Mouse (Mus musculus) liver, embryonic 11.5 days (tissue): Measurements from ENCODE around the gene Arhgap33. TPM values are rescaled to one million over a fixed set of nuclear protein-coding genes. Genes with fewer than 3 reads are reported as not detected.
A peak's percentile ranks its signal among the peaks of the same experiment; 100 is the strongest.
"Not testable (repeated sequence)": the region's sequence is repeated elsewhere in the genome, so short reads cannot be mapped to it uniquely, and the experiment has no call there.

Experiments
- ATAC-seq: fragments of 200-750 bp; cut with Nextera tagmentation; replicated peaks from 2 replicates; pipeline ENCODE4 v1.8.0; 2017; ENCODE audit warnings: moderate number of reproducible peaks, mild to moderate bottlenecking, moderate TSS enrichment, moderate library complexity; ENCODE audit not compliant: low FRiP score
- DNase-seq: peaks from one replicate; pipeline ENCODE4 v3.0.0-alpha.2; 2017; ENCODE audit warnings: low spot score
- H3K27ac ChIP-seq: fragments of 300-500 bp; sonication (generic); 2 replicates; pipeline ENCODE4 v1.5.1; 2014; ENCODE audit warnings: mild to moderate bottlenecking, low read depth, low read length, control low read depth
- H3K27me3 ChIP-seq: fragments of 300-500 bp; sonication (generic); replicated peaks from 2 replicates; pipeline ENCODE4 v1.6.1; 2014; ENCODE audit warnings: low read length, mixed read lengths; ENCODE audit not compliant: control insufficient read depth, insufficient read depth
- H3K36me3 ChIP-seq: fragments of 300-500 bp; sonication (generic); 2 replicates; pipeline ENCODE4 v1.6.1; 2014; ENCODE audit warnings: mild to moderate bottlenecking, low read length, moderate library complexity, mixed read lengths; ENCODE audit not compliant: control insufficient read depth, insufficient read depth
- H3K4me1 ChIP-seq: fragments of 300-500 bp; sonication (generic); replicated peaks from 2 replicates; pipeline ENCODE4 v1.6.1; 2014; ENCODE audit warnings: low read length, mixed read lengths; ENCODE audit not compliant: control insufficient read depth, insufficient read depth
- H3K4me2 ChIP-seq: fragments of 300-500 bp; sonication (generic); 2 replicates; pipeline ENCODE4 v1.6.1; 2014; ENCODE audit warnings: mild to moderate bottlenecking, control low read depth, moderate library complexity
- H3K4me3 ChIP-seq: fragments of 300-500 bp; sonication (generic); 2 replicates; pipeline ENCODE4 v1.5.1; 2014; ENCODE audit warnings: low read depth, low read length, control low read depth
- H3K9ac ChIP-seq: fragments of 300-500 bp; sonication (generic); 2 replicates; pipeline ENCODE4 v1.6.1; 2014; ENCODE audit warnings: low read depth, low read length, control low read depth
- H3K9me3 ChIP-seq: fragments of 300-500 bp; sonication (generic); 2 replicates; pipeline ENCODE4 v1.6.1; 2016; ENCODE audit warnings: low read length, inconsistent platforms, mixed read lengths; ENCODE audit not compliant: control insufficient read depth
- WGBS: fragments of 180-500 bp; shearing (Covaris S2); extraction: QIAGEN DNeasy Blood & Tissue Kit; methylation state at CpG from one replicate; pipeline ENCODE4 v1.1.7; 2014; 5-methylcytosine and 5-hydroxymethylcytosine counted together
- polyA plus RNA-seq: library from polyadenylated mRNA; unstranded; fragments of >200 nt; fragmentation: Nextera tagmentation; extraction: Ambion mirVana; gene quantifications from 2 replicates; pipeline ENCODE4 v1.2.1, GENCODE M21; 2014

Arhgap33 gene
- polyA plus RNA-seq, 1 experiment from 2014 or later, result 7.1 TPM

GRCm38 (mm10) chr7:30524487-30524886 lies 10.4 kb downstream of the Arhgap33 start:
- 80% methylated on average over 6 of the region's 6 CpGs for WGBS
- H3K27me3 ChIP-seq, result no peaks in the 10 kb centered on the region
- no peaks in the 10 kb centered on the region for H3K9me3 ChIP-seq
- peaks cover 3% of the 10 kb centered on the region; the same call in 1 of the 2 replicates for H3K4me1 ChIP-seq
- H3K4me2 ChIP-seq, result no peak overlapping the region
- H3K9ac ChIP-seq, result no peak overlapping the region
- H3K36me3 ChIP-seq, result peaks cover 9% of the 10 kb centered on the region
- no peak for ATAC-seq
- H3K4me3 ChIP-seq, result no peak overlapping the region
- no peak for DNase-seq
- H3K27ac ChIP-seq, result no peak overlapping the region

- H3K4me3 ChIP-seq, result no peak overlapping the region
- no peaks in the 10 kb centered on the region for H3K27me3 ChIP-seq
- H3K4me2 ChIP-seq, result no peak overlapping the region
- DNase-seq (no peak), ATAC-seq (no peak)
- H3K4me1 ChIP-seq, result peaks cover 3% of the 10 kb centered on the region; the same call in 1 of the 2 replicates
- WGBS, result 83% methylated on average over 10 of the region's 10 CpGs
- H3K27ac ChIP-seq, result no peak overlapping the region
- H3K36me3 ChIP-seq, result peaks cover 4% of the 10 kb centered on the region
- H3K9ac ChIP-seq, result no peak overlapping the region
- H3K9me3 ChIP-seq, result no peaks in the 10 kb centered on the region
Observed at GRCm38 (mm10) chr7:30522871-30523270, 12.0 kb downstream of the Arhgap33 start.

- no peak for DNase-seq
- no peaks in the 10 kb centered on the region for H3K27me3 ChIP-seq
- no peak overlapping the region for H3K27ac ChIP-seq
- no peak overlapping the region for H3K4me3 ChIP-seq
- WGBS, result 78% methylated on average over 5 of the region's 5 CpGs
- no peaks in the 10 kb centered on the region for H3K9me3 ChIP-seq
- H3K9ac ChIP-seq, result no peak overlapping the region
- H3K36me3 ChIP-seq, result peaks cover 4% of the 10 kb centered on the region; the same call in 1 of the 2 replicates
- no peak for ATAC-seq
- H3K4me1 ChIP-seq, result no peaks in the 10 kb centered on the region
- no peak overlapping the region for H3K4me2 ChIP-seq
Observed at GRCm38 (mm10) chr7:30520856-30521255, 14.0 kb downstream of the Arhgap33 start.

- WGBS, result 75% methylated on average over 4 of the region's 4 CpGs
- H3K4me3 ChIP-seq, result no peak overlapping the region
- no peaks in the 10 kb centered on the region for H3K4me1 ChIP-seq
- ATAC-seq, result no peak
- no peaks in the 10 kb centered on the region for H3K9me3 ChIP-seq
- H3K27ac ChIP-seq, result no peak overlapping the region
- no peak overlapping the region for H3K9ac ChIP-seq
- DNase-seq, result no peak
- H3K27me3 ChIP-seq, result 0 out of 2 replicates have a peak, but pooled peaks cover 3% of the 10 kb centered on the region
- peaks cover 4% of the 10 kb centered on the region; the same call in 1 of the 2 replicates for H3K36me3 ChIP-seq
- H3K4me2 ChIP-seq, result no peak overlapping the region
Observed at GRCm38 (mm10) chr7:30520396-30520795, 14.5 kb downstream of the Arhgap33 start.

- H3K27me3 ChIP-seq, result 0 out of 2 replicates have a peak, but pooled peaks cover 3% of the 10 kb centered on the region
- H3K27ac ChIP-seq, result no peak overlapping the region
- ATAC-seq (no peak), DNase-seq (no peak)
- H3K9me3 ChIP-seq, result no peaks in the 10 kb centered on the region
- WGBS, result 37% methylated on average over 8 of the region's 8 CpGs
- H3K4me1 ChIP-seq, result no peaks in the 10 kb centered on the region
- no peak overlapping the region for H3K9ac ChIP-seq
- H3K4me3 ChIP-seq, result no peak overlapping the region
- H3K36me3 ChIP-seq, result no peaks in the 10 kb centered on the region
- no peak overlapping the region for H3K4me2 ChIP-seq
Observed at GRCm38 (mm10) chr7:30518325-30518724, 16.5 kb downstream of the Arhgap33 start.

- H3K27me3 ChIP-seq, result 0 out of 2 replicates have a peak, but pooled peaks cover 3% of the 10 kb centered on the region
- DNase-seq (no peak), ATAC-seq (no peak)
- peak overlapping the region; percentile 22; the same call in 1 of the 2 replicates for H3K4me2 ChIP-seq
- 55% methylated on average over 24 of the region's 24 CpGs for WGBS
- H3K27ac ChIP-seq, result no peak overlapping the region
- H3K4me1 ChIP-seq, result no peaks in the 10 kb centered on the region
- no peaks in the 10 kb centered on the region for H3K9me3 ChIP-seq
- no peaks in the 10 kb centered on the region for H3K36me3 ChIP-seq
- no peak overlapping the region for H3K4me3 ChIP-seq
- H3K9ac ChIP-seq, result no peak overlapping the region
Observed at GRCm38 (mm10) chr7:30515003-30515760, 19.7 kb downstream of the Arhgap33 start.

GRCm38 (mm10) chr7:30508061-30508460 lies 26.8 kb downstream of the Arhgap33 start:
- Histone ChIP-seq H3K4me3 (no peak overlapping the region), H3K4me1 (no peaks in the 10 kb centered on the region), H3K9ac (no peak overlapping the region), H3K9me3 (no peaks in the 10 kb centered on the region), H3K4me2 (no peak overlapping the region), H3K27ac (no peak overlapping the region), H3K36me3 (no peaks in the 10 kb centered on the region), H3K27me3 (no peaks in the 10 kb centered on the region)
- ATAC-seq, result no peak
- WGBS, result 43% methylated on average over 4 of the region's 4 CpGs
- DNase-seq, result no peak

GRCm38 (mm10) chr7:30501159-30501558 lies 33.7 kb downstream of the Arhgap33 start:
- not testable (repeated sequence) for ATAC-seq, H3K4me2 ChIP-seq, DNase-seq, H3K27me3 ChIP-seq, H3K9me3 ChIP-seq, H3K4me1 ChIP-seq, H3K27ac ChIP-seq, H3K4me3 ChIP-seq, H3K9ac ChIP-seq, H3K36me3 ChIP-seq
- 69% methylated on average over 5 of the region's 5 CpGs for WGBS

- not testable (repeated sequence) for H3K4me3 ChIP-seq
Observed at GRCm38 (mm10) chr7:30495506-30496042, 39.3 kb downstream of the Arhgap33 start.

More at GRCm38 (mm10) chr7:30495506-30496042, 39.3 kb downstream of the Arhgap33 start:
- H3K27me3 ChIP-seq, DNase-seq, H3K4me2 ChIP-seq, H3K9me3 ChIP-seq, H3K36me3 ChIP-seq, H3K4me1 ChIP-seq, H3K9ac ChIP-seq, H3K27ac ChIP-seq, ATAC-seq: not testable (repeated sequence)
- WGBS, result 56% methylated on average over 5 of the region's 5 CpGs
